Mouse (Mus musculus) erythroblast, embryonic 14.5 days (primary cell): ENCODE measurements around the gene Tspo. TPM values are rescaled to one million over a fixed set of nuclear protein-coding genes. Genes with fewer than 3 reads are reported as not detected.

Experiments used
- H3K27me3 ChIP-seq: 2 replicates; pipeline ENCODE4 v1.6.1; 2012; ENCODE audit warnings: inconsistent platforms; ENCODE audit not compliant: control insufficient read depth
- H3K36me3 ChIP-seq: 2 replicates; pipeline ENCODE4 v1.6.1; 2012; ENCODE audit warnings: mild to moderate bottlenecking, inconsistent platforms; ENCODE audit not compliant: control insufficient read depth
- H3K4me1 ChIP-seq: 2 replicates; pipeline ENCODE4 v1.6.1; 2012; ENCODE audit warnings: inconsistent platforms; ENCODE audit not compliant: control insufficient read depth
- H3K4me3 ChIP-seq: replicated peaks from 2 replicates; pipeline ENCODE3; 2012; ENCODE audit warnings: moderate library complexity, mild to moderate bottlenecking, inconsistent platforms
- H3K9me3 ChIP-seq: 2 replicates; pipeline ENCODE4 v1.6.1; 2012; ENCODE audit warnings: low read length, inconsistent platforms, mixed read lengths; ENCODE audit not compliant: control insufficient read depth
- GATA1 ChIP-seq: IDR thresholded peaks from 2 replicates; pipeline ENCODE4 v1.6.1; 2012; ENCODE audit warnings: low read length, inconsistent platforms, mixed read lengths
- TAL1 ChIP-seq: IDR thresholded peaks from 3 replicates; pipeline ENCODE4 v1.6.1; 2012; ENCODE audit warnings: low read length, inconsistent platforms, mixed read lengths
- polyA plus RNA-seq: library from polyadenylated mRNA; stranded (reverse); fragments of >175 nt; gene quantifications from 2 replicates; pipeline ENCODE4 v1.2.3, GENCODE M21; 2012

The Tspo gene
- polyA plus RNA-seq, 1 experiment = 75.0 TPM

GRCm38 (mm10) chr15:83527092-83527437, 36.3 kb upstream of the Tspo start:
- H3K4me1 ChIP-seq = peaks cover 16% of the 10 kb centered on the region

GRCm38 (mm10) chr15:83527747-83528146, 35.6 kb upstream of the Tspo start:
- Histone ChIP-seq H3K36me3 (no peaks in the 10 kb centered on the region), H3K9me3 (peaks cover 4% of the 10 kb centered on the region; the same call in 1 of the 2 replicates), H3K4me1 (peaks cover 19% of the 10 kb centered on the region), H3K27me3 (peaks cover 89% of the 10 kb centered on the region), H3K4me3 (no peak overlapping the region)
- no peak for TF ChIP-seq TAL1
- TF ChIP-seq GATA1 = no peak

More at GRCm38 (mm10) chr15:83527092-83527437, 36.3 kb upstream of the Tspo start:
- Histone ChIP-seq H3K9me3 (peaks cover 4% of the 10 kb centered on the region; the same call in 1 of the 2 replicates), H3K4me3 (peak overlapping the region; percentile 62), H3K27me3 (peaks cover 92% of the 10 kb centered on the region), H3K36me3 (no peaks in the 10 kb centered on the region)
- TF ChIP-seq TAL1 = no peak
- TF ChIP-seq GATA1 = no peak

- H3K4me3 ChIP-seq = no peak overlapping the region
- no peaks in the 10 kb centered on the region for H3K36me3 ChIP-seq
- peaks cover 16% of the 10 kb centered on the region for H3K4me1 ChIP-seq
- no peak for TF ChIP-seq GATA1
- TF ChIP-seq TAL1 = no peak
- H3K9me3 ChIP-seq = peaks cover 4% of the 10 kb centered on the region; the same call in 1 of the 2 replicates
- peaks cover 80% of the 10 kb centered on the region for H3K27me3 ChIP-seq
These were observed 34.5 kb upstream of the Tspo start for GRCm38 (mm10) chr15:83528892-83529291.

- no peak overlapping the region for H3K4me3 ChIP-seq
- TF ChIP-seq GATA1 = no peak
- no peak for TF ChIP-seq TAL1
- no peaks in the 10 kb centered on the region for H3K36me3 ChIP-seq
- H3K4me1 ChIP-seq = peaks cover 16% of the 10 kb centered on the region
- H3K9me3 ChIP-seq = peaks cover 4% of the 10 kb centered on the region; the same call in 1 of the 2 replicates
- peaks cover 72% of the 10 kb centered on the region for H3K27me3 ChIP-seq
These were observed 33.6 kb upstream of the Tspo start for GRCm38 (mm10) chr15:83529765-83530164.

GRCm38 (mm10) chr15:83530233-83530632, 33.2 kb upstream of the Tspo start:
- TF ChIP-seq GATA1 (no peak), TAL1 (no peak)
- H3K9me3 ChIP-seq = peaks cover 4% of the 10 kb centered on the region; the same call in 1 of the 2 replicates
- H3K4me3 ChIP-seq = no peak overlapping the region
- H3K4me1 ChIP-seq = peaks cover 16% of the 10 kb centered on the region
- peaks cover 67% of the 10 kb centered on the region for H3K27me3 ChIP-seq
- H3K36me3 ChIP-seq = no peaks in the 10 kb centered on the region

- Histone ChIP-seq H3K36me3 (no peaks in the 10 kb centered on the region), H3K27me3 (peaks cover 62% of the 10 kb centered on the region), H3K4me3 (no peak overlapping the region), H3K9me3 (peaks cover 4% of the 10 kb centered on the region; the same call in 1 of the 2 replicates), H3K4me1 (peaks cover 16% of the 10 kb centered on the region)
- TF ChIP-seq GATA1 = no peak
- TF ChIP-seq TAL1 = no peak
These were observed 32.7 kb upstream of the Tspo start for GRCm38 (mm10) chr15:83530688-83531087.

GRCm38 (mm10) chr15:83531961-83532469, 31.4 kb upstream of the Tspo start:
- H3K4me3 ChIP-seq = no peak overlapping the region
- TF ChIP-seq TAL1 (no peak), GATA1 (no peak)
- H3K4me1 ChIP-seq = peaks cover 6% of the 10 kb centered on the region
- H3K9me3 ChIP-seq = peaks cover under 1% of the 10 kb centered on the region; the same call in 1 of the 2 replicates
- H3K36me3 ChIP-seq = no peaks in the 10 kb centered on the region
- peaks cover 49% of the 10 kb centered on the region for H3K27me3 ChIP-seq

- Histone ChIP-seq H3K4me1 (peaks cover 2% of the 10 kb centered on the region), H3K36me3 (no peaks in the 10 kb centered on the region), H3K27me3 (peaks cover 43% of the 10 kb centered on the region), H3K9me3 (no peaks in the 10 kb centered on the region), H3K4me3 (no peak overlapping the region)
- TF ChIP-seq TAL1 = no peak
- TF ChIP-seq GATA1 = no peak
These were observed 30.8 kb upstream of the Tspo start for GRCm38 (mm10) chr15:83532606-83533005.

- H3K4me1 ChIP-seq = peaks cover 2% of the 10 kb centered on the region
These were observed 28.2 kb upstream of the Tspo start for GRCm38 (mm10) chr15:83534960-83535889.

More at GRCm38 (mm10) chr15:83534960-83535889, 28.2 kb upstream of the Tspo start:
- H3K27me3 ChIP-seq = peaks cover 17% of the 10 kb centered on the region
- no peaks in the 10 kb centered on the region for H3K36me3 ChIP-seq
- no peak overlapping the region for H3K4me3 ChIP-seq
- H3K9me3 ChIP-seq = no peaks in the 10 kb centered on the region
- no peak for TF ChIP-seq GATA1
- no peak for TF ChIP-seq TAL1
